Mouse (Mus musculus) induced T-regulatory cell, adult 2 months (primary cell): ENCODE results near the gene Hipk4.

ENCODE experiments used
- DNase-seq: peaks from one replicate; pipeline ENCODE4 v3.0.0-alpha.2; 2012; ENCODE audit warnings: low read depth

Hipk4 gene

DNA sequence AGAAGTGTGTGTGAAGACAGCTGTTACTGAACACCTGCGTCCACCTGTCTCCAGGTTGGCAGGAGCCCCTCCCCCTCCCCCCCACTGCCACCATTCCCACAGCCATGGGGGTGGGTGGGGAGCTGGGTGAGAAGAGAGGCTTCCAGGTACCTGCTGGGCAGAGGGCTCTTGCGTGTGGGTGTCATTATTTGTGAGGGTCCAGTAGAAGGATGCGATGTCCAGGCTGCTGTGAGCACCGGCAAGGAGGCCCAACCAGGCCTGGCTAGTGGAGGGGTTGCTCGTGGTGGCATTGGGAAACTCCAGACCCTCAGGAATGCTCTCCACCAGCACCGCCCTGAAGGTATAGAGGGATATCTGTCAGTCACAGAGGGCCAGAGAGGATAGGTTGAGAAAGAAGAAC is 17.9 kb downstream of the Hipk4 start:
- DNase-seq: no peak

DNA sequence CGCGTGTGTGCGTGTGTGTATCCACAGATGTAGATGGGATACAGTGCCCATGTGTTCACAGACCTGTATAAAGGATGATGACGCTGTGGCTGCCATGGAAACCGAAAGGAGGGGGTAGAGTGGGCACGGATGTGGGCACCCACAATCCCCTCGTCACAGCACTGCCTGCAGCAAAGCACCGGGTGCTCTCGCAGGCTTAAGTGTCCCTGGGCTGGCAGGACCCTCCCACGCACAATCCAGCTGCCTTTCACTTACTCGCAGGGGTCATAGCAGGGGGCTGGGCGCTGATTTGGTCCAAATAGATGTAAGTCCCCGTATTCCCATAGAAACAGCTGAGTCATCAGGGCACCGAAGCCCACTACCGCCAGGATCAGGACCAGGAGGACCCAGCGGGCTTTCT is 18.4 kb downstream of the Hipk4 start:
- peak; percentile 96 for DNase-seq

DNA sequence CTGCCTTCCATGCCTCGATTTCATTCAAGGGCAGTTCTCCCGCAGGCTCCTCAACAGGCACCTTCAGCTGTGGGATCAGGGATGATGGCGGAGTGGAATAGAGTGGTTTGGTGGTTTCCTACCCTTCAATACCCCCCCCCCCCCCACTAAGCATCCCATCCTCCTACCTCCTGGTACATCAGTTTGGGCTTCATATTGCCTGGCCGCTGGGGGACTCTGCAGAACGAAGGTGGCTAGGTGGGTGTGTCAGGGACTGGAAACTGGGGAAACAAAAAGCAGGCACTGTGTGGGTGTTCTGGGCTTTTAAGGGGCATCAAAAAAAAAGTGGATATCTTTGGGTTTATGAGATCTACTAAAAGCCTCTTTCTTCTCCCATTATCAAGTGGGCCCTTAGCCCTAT is 18.9 kb downstream of the Hipk4 start:
- no peak for DNase-seq

GRCm38 (mm10) chr7:27542392-27543033 is 19.4 kb downstream of the Hipk4 start:
- peak; percentile 90 for DNase-seq

DNA sequence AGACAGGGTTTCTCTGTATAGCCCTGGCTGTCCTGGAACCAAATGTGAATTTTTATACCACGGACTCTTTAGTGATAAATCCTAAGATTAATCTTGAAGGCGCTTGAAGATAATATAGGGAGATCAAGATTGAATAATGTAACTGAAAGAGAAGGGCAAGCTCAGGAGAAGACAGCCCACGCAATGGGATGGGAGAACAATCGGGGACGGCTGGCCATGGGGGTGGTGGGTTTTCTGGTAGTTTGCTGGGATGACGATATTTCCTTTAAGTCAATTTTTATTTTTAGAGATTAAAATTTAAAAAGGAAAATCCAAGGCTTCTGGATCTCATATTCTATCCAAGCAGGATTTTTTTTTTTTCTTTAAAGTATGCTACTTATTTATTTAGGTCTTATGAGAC is 20.0 kb downstream of the Hipk4 start:
- no peak for DNase-seq

DNA sequence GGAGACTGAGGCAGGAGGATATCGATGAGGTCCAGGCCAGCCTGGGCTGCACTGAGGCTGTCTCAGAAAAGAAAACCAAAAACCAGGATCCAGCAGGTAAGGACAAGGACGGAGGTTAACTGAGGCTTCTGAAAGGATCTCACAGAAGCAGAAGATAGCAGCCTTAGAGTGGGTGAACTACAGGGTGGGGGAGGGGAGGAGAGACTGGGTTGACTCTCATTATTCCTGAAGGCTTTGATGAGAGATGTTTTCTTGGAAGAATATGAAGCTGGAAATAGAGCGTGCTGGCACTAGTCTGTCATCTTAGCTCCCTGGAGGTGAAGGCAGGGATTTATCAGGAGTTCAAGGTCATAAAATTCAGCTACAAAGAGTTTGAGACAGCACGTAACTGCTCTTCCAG is 20.8 kb downstream of the Hipk4 start:
- DNase-seq: no peak

- peak; percentile 93 for DNase-seq
Observed at GRCm38 (mm10) chr7:27544675-27545370, 21.8 kb downstream of the Hipk4 start.

DNA sequence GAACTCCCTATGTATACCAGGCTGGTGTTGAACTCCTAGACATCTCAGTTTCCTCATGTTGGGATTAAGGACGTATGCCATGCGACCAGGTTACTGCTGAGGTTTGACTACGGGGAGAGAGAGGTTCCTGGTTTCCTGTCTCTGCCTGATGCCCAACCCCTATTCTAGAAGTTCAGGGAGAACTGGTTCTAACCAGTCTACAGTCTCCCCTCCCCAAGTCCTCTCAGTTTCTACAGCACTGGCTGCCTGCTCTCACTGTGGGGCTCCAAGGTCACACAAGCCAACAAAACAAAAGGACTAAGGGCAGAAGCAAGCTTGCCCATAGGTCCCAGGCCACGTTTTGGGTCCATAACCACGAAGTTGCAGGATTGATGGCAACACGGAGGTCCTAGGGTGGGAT is 26.5 kb downstream of the Hipk4 start:
- no peak for DNase-seq

DNA sequence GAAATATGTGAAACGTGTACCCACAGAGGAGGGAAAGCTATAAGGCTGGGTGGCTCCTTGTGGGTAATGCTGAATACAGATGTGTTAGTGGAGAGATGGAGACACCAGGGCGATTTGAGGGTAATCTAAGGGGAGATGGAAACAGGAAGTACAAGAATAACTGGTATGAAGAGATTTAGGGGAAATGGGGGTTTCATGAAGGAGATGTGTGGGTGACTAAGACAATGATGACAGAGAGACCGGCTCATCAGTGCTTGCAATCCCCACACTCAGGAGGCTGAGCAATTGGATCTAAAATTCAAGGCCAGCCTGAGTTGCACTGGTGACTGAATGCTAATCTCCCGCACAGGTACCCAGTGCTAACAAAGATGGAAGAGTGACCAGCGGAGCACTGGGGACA is 29.0 kb downstream of the Hipk4 start:
- peak; percentile 39 for DNase-seq

- peak; percentile 97 for DNase-seq
Observed at GRCm38 (mm10) chr7:27552931-27553513, 30.0 kb downstream of the Hipk4 start, which contains the start of the genes Pld3 and 2310022A10Rik. TSS of gene Pld3 (minus strand) at chr7:27553218. TSS of gene 2310022A10Rik (plus strand) at chr7:27553233.

DNA sequence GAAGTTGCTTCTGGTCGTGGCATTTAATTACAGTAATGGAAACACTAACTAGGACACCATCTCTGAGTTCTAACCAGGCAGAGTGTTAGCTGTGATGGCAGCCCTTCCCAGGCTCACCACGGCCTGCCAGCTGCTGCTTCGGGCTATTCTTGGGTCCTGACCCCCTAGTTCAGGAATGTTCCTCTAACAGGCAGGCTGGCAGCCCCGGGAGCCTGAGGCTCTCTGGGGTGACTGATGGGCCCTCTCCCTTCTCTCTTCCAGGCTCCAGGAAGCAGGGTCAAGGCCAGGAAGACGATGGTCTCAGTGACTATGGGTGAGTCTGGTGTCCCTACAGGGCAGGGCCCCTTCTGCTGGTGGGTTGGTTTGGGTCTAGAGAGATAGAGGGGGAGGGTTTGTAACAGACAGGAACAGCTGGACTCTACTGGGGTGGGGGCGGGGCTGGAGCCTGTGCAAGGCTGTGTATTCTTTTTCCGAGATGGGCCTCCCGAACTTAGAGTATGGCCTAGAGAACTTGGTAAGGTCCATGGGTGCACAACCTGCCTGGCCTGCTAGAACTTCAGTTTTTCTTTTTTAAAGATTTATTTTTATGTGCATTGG is 37.3 kb downstream of the Hipk4 start:
- no peak for DNase-seq

- no peak for DNase-seq
Observed at GRCm38 (mm10) chr7:27560978-27561377, 37.9 kb downstream of the Hipk4 start.

DNA sequence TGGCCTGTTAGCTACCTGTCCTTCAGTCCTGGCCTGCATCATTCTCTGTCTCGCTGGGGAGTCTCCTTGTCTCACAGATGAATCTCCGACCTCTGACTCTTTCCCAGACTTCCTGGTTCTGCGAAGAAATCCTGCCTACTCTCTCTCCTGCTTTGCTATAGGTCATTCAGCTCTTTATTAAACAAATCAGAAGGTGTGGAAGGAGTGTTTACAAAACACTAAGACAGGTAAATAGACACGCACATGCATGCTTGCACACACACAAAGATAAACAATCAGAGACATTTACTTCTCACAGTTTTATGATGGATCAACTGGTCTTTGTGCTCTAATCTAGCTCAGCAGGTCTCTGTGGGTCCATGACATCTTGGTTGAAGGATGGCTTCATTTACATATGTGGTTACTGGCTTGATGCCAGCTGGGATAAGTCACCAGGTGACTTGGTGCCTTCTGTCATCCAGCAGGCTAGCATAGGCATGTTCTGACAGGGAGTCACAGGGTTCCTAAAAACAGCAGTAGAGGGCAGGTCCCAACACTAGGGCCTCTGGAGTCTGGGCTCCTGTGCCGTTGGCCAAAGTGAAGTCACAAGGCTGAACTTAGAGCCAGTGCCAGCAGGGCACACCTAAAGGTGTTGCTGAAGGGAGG is 46.6 kb downstream of the Hipk4 start:
- no peak for DNase-seq

- DNase-seq: no peak
Observed at GRCm38 (mm10) chr7:27572133-27572532, 49.1 kb downstream of the Hipk4 start.

DNA sequence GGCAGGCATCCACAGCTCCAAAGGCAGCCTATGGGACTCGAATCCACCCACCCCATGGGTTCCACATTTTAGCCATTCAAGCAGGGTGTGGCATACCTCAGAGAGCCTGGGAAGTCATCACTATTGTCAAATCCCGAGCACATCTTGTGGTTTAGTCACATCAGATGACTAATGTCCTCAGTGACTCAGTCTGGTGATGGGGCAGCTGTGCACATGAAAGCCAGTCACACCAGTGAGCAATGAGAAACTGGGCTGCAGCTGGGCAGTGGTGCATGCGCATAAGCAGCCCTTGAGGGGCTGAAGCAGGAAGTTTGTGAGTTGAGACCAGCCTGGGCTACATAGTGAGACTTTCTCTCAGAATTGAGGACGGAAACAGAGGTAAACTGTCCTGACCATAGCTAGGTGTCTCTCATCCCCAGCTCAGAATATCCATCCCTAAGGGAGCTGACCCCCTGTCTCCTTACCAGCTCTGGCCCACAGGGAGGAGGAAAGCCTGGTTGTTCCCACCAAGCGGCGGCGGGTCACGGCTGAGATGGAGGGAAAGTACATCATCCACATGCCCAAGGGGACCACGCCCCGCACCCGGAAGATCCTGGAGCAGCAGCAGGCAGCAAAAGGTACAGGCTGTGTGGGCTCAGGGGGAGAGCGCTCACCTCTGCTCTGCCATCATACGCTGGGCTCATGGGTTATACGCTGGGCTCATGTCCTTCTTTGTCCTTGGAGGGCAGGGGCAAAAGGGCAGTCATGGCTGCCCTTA is 51.2 kb downstream of the Hipk4 start:
- no peak for DNase-seq

DNA sequence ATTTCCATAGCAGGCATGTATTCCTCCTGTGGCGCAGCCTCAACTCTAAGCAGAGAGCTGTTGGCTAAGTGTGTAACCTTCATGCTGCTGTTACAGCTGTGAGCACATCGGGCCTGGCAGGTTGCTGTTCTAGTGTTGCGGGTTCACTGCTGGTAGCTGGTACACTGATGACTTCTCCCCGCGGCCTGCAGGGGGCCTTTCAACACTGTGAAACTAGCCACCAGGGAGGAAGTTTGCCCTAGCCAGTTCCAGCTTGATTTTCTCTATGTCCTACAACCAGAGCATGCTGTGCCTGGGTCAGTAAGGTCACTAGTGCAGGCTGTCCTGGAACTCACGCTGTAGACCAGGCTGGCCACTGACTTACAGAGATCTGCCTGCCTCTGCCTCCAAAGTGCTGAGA is 53.8 kb downstream of the Hipk4 start:
- DNase-seq: peak; percentile 64

DNA sequence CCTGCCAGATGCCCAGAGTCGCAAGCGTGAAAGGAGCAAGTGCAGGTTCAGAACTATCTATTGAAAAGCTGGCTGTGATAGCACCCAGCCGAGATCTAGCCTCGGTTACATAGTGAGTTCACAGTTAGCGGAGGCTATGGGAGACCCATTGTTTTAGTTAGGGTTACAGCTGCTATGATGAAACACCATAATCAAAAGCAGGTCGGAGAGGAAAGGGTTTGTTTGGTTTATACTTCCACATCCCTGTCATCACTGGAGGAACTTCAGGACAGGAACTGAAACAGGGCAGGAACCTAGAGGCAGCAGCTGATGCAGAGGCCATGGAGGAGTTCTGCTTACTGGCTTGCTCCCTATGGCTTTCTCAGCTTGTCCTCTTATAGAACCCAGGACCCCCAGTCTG is 54.5 kb downstream of the Hipk4 start:
- no peak for DNase-seq

- DNase-seq: no peak
Observed at GRCm38 (mm10) chr7:27578465-27578864, 55.4 kb downstream of the Hipk4 start.

DNA sequence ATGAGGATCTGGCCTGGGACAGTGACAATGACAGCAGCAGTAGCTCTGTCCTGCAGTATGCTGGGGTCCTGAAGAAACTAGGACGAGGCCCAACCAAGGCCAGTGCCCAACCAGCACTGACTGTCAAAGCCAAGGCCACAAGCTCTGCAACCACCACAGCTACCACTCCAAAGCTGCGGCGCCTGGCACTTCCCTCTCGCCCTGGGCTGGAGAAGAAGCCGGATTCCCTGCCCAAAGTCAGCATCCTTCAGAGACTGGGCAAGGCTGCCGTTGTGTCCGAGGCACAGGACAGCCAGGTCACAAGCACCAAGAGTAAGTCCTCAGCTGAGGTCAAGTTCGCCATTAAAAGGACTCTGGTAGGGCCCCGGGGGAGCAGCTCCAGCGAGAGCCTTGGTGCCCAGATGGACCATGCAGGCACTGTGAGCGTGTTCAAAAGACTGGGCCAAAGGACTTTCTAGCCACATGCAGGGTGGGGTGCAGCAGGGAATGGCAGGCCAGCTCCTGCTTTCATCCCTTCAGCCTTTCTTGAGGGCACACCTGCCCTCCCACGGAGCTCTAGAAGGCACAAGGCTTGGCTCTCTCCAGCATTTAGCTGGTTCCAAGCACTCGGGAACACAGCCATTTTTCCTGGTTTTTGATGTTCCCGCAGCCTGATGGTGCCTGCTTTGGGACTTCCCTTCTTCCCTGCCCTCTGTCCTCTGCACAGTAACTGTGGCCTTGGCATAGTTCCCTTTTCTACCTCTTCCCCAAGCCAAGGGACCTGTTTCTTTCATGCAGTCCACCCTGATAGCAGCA is 57.5 kb downstream of the Hipk4 start:
- no peak for DNase-seq
